Mouse (Mus musculus): ENCODE results near the gene Usp35. TPM values are rescaled to one million over a fixed set of nuclear protein-coding genes. Genes with fewer than 3 reads are reported as not detected.

The Usp35 gene
- total RNA-seq (2023): 10 to 100 TPM; 11.2 to 12.9 TPM

DNA sequence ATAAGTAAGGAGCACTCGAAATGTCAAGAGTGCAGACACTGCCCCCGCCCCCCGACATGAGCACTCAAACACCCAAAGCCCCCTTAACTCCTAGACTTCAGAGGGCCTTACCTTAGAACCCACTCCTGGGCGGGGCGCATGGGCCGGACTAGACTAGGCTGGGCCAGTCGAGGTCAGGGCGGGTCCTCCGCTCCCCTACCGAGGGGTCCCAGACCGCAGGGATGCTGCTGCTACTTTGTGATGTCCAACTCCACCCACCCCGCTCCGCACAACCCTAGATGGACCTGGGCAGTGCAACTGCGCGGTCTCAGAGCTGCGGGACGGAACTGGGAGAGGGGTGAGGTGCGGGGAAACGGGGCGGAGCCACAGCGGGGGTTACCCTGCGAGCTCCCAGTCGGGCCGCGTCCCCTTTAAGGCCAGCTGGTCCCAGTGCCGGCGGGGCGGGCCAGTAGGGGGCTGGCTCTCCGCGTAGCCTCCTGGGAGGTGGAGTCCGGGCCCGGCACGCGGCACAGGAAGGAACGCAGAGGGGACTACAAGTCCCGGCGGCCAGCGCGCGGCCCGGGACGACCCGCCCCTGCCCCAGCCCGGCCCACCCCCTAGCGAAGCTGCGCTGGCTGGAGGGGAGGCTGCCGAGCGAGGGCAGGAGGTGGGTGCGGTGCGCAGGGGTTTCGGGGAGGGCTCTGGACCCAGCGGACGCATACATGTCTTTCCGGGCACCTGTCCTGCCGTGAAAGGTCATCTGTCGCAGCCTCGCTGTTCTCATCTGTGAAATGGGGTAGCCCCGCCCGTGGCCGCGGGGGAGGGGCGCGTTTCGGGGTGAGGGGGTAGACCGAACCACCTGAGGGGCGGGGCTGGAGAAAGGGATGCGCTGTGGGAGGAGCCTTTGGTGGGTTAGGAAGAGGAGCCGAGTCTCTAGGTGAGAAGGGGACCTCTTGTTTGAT is at the start of gene Usp35, which contains the start of gene Kctd21:
Gene Usp35, minus strand, starts transcription at position 295 of the 941 bp plus-strand sequence.
Gene Kctd21, plus strand, starts transcription at position 602 of the 941 bp plus-strand sequence.

Other genes starting within 250 kb of the Usp35 start
- 1 to 10 TPM; 8.6 to 9.4 TPM for gene Kctd21, start 307 bp upstream of the Usp35 start, total RNA-seq (2023)
- 10 to 100 TPM; 15.4 to 16.2 TPM for gene Alg8, start 39.6 kb upstream of the Usp35 start, total RNA-seq (2023)
- 10 to 100 TPM; 78.0 to 85.3 TPM for gene Ndufc2, start 68.0 kb upstream of the Usp35 start, total RNA-seq (2023)
- gene Thrsp, start 85.7 kb upstream of the Usp35 start, total RNA-seq (2023): not detected
- 1 to 10 TPM in 1 of 2 experiments, under 1 TPM in 1; 0.71 to 1.1 TPM for gene Kctd14, start 119.3 kb upstream of the Usp35 start, total RNA-seq (2023)
- gene Ints4, start 148.9 kb upstream of the Usp35 start, total RNA-seq (2023): 10 to 100 TPM; 26.4 to 30.9 TPM
- gene Aamdc, start 247.5 kb upstream of the Usp35 start, total RNA-seq (2023): 1 to 10 TPM; 7.2 to 9.1 TPM
- gene Rsf1, start 247.9 kb upstream of the Usp35 start, total RNA-seq (2023): 10 to 100 TPM; 50.4 to 58.4 TPM